In genomic region chr14:98134546-98134945, GRCm38 (mm10) we compare ENCODE assay signal across 14 mouse cellular contexts.
"Had no signal": no experiment of that assay in that cellular context is flagged by ENCODE, and none has a peak within 500 bp of the region (broad histone marks: within the 10 kb centered on the region; RNA-seq: fewer than 3 reads in every experiment).

No protein-coding gene starts in this region.

- DNase-seq: kidney, adult 8-10 months; kidney, postnatal 10 days; kidney, postnatal 36 days; liver, embryonic 13.5 days; lung, adult 2 months; lung, postnatal 14 days; lung, postnatal 4 days; midbrain, embryonic 14.5 days; right cerebral cortex, postnatal 25 days; spleen, adult 18-20 months; thymus, postnatal 36 days had no signal

- H3K4me2 ChIP-seq: kidney, embryonic 15.5 days; liver, embryonic 13.5 days; midbrain, embryonic 11.5 days; stomach, embryonic 15.5 days had no signal

- H3K4me1 ChIP-seq: liver, embryonic 13.5 days; stomach, embryonic 15.5 days had no signal

- H3K9ac ChIP-seq: kidney, embryonic 15.5 days; liver, embryonic 13.5 days; stomach, embryonic 15.5 days had no signal

- H3K27ac ChIP-seq: kidney, embryonic 15.5 days; liver, embryonic 13.5 days; stomach, embryonic 15.5 days had no signal

- H3K27me3 ChIP-seq: kidney, embryonic 15.5 days; liver, embryonic 13.5 days; stomach, embryonic 15.5 days had no signal

- H3K9me3 ChIP-seq: kidney, embryonic 15.5 days; liver, embryonic 13.5 days; stomach, embryonic 15.5 days had no signal

- H3K4me3 ChIP-seq: kidney, embryonic 15.5 days; liver, embryonic 13.5 days; stomach, embryonic 15.5 days had no signal

- H3K36me3 ChIP-seq: kidney, embryonic 15.5 days; liver, embryonic 13.5 days; stomach, embryonic 15.5 days had no signal
